Mouse (Mus musculus): ENCODE measurements at regions not wholly inside any gene's neighbourhood (a gene's known extent, or its start where the extent isn't known, plus 50 kb on each side); places are given as distances from the start of the nearest gene placed in this dataset.

- ATAC-seq (ENCODE audit: insufficient number of reproducible peaks, insufficient read depth, low FRiP score, low TSS enrichment) = no peak
- 16% methylated on average over 1 of the region's 1 CpGs for WGBS
- Histone ChIP-seq H3K36me3 (no peaks in the 10 kb centered on the region), H3K27ac (no peak overlapping the region), H3K27me3 (no peaks in the 10 kb centered on the region), H3K9ac (no peak overlapping the region), H3K4me3 (no peak overlapping the region), H3K4me2 (replicated peaks) (no peak overlapping the region), H3K4me1 (no peaks in the 10 kb centered on the region), H3K9me3 (0 out of 2 replicates have a peak, but pooled peaks cover 6% of the 10 kb centered on the region)
Observed at GRCm38 (mm10) chr11:25435645-25436044, 774.9 kb downstream of the 5730522E02Rik start.

DNA sequence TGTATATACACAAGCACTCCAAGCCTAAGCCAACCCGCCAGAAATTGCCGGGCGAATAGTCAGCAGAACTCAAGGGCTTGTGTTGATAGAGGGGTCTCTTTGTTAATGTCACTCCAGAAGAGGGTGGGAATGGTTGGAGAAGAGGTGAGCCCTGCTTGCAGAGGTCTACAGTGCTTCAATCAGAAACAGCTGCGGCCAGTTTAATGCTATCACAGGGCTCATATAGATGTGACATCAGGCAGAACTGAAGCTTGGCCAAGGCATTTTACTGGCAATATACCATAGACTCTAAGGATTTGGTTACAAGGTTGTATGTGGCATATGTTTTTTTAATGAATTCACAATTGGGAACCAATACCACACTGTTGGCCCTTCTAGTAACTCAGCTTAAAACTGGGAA lies 787.4 kb downstream of the 5730522E02Rik start:
- Histone ChIP-seq H3K9ac (no peak overlapping the region), H3K4me1 (no peaks in the 10 kb centered on the region), H3K27ac (no peak overlapping the region), H3K9me3 (no peaks in the 10 kb centered on the region), H3K27me3 (no peaks in the 10 kb centered on the region), H3K36me3 (no peaks in the 10 kb centered on the region), H3K4me2 (replicated peaks) (no peak overlapping the region), H3K4me3 (no peak overlapping the region)
- no peak for ATAC-seq (ENCODE audit: insufficient number of reproducible peaks, insufficient read depth, low FRiP score, low TSS enrichment)
- WGBS = 91% methylated on average over 4 of the region's 4 CpGs

DNA sequence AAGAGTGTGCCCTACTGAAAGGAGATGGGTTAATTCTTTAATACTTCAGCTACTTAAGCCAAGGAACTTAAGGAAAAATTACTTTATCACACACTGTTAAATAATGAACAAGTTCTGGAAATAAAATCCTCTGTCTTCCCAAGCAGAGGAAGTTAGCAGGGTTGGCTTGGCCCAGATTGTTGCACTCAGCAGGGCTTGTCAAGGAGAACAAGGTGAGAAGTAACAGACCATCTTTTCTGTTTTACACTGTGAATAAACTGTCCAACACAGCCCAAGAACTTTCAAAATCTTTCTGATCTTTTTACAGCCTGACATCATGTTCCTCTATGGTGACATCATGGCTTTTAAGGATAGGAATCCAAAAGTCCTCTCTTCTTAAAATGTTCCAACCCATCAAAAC lies 789.1 kb downstream of the 5730522E02Rik start:
- H3K27me3 ChIP-seq = no peaks in the 10 kb centered on the region
- no peaks in the 10 kb centered on the region for H3K9me3 ChIP-seq
- no peak overlapping the region for H3K9ac ChIP-seq
- no peaks in the 10 kb centered on the region for H3K36me3 ChIP-seq
- no peak overlapping the region for H3K27ac ChIP-seq
- no peak overlapping the region for H3K4me2 ChIP-seq (replicated peaks)
- no peak overlapping the region for H3K4me3 ChIP-seq
- H3K4me1 ChIP-seq = no peaks in the 10 kb centered on the region
- ATAC-seq (ENCODE audit: insufficient number of reproducible peaks, insufficient read depth, low FRiP score, low TSS enrichment) = no peak

- Histone ChIP-seq H3K4me2 (replicated peaks) (no peak overlapping the region), H3K4me1 (no peaks in the 10 kb centered on the region), H3K9ac (no peak overlapping the region), H3K4me3 (no peak overlapping the region), H3K36me3 (no peaks in the 10 kb centered on the region), H3K27ac (no peak overlapping the region), H3K9me3 (no peaks in the 10 kb centered on the region), H3K27me3 (no peaks in the 10 kb centered on the region)
- ATAC-seq (ENCODE audit: insufficient number of reproducible peaks, insufficient read depth, low FRiP score, low TSS enrichment) = no peak
- WGBS = 86% methylated on average over 4 of the region's 4 CpGs
Observed at GRCm38 (mm10) chr11:25410403-25411090, 800.0 kb downstream of the 5730522E02Rik start.

DNA sequence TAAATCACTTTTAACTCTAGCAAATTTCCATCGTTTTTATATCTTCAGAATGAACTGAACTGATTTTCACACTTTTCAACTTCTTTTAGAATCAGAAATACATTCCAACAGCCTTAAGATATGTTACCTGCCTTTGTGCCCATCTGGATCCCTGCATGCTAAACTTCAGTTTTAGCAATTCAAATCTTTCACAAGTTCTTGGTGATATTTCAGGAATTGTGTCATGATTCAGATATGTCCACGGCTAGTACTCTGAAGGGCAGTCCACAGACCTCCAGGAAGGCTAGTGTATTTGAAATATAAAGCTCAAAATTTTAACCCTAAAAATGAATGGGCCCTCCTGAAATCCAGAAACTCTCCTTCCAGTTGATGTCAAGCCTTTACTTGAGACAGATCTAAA lies 818.9 kb downstream of the 5730522E02Rik start:
- WGBS = 68% methylated on average over 2 of the region's 2 CpGs
- no peaks in the 10 kb centered on the region for H3K36me3 ChIP-seq

DNA sequence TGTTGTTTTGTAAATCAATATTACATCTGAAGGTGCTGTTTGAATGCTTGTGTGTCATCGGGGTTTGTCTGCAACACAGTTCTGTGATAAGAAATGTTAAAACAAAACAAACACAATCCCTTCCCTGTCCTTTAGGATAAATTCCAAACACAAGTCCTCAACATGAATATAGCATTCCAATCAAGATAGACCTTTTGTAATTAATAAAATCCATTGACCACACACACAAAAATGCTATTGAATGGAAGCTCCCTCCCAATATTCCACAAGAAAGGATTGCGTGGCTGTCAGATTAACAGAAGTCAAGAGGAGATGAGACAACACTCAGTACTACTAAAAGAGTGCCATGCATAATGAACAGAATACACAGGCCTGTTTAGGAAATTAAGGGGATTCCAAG lies 843.5 kb downstream of the 5730522E02Rik start:
- peaks cover 7% of the 10 kb centered on the region; the same call in 1 of the 2 replicates for H3K4me1 ChIP-seq
- H3K9ac ChIP-seq = no peak overlapping the region
- no peak overlapping the region for H3K4me2 ChIP-seq (replicated peaks)
- no peaks in the 10 kb centered on the region for H3K9me3 ChIP-seq
- H3K27ac ChIP-seq = no peak overlapping the region
- ATAC-seq (ENCODE audit: insufficient number of reproducible peaks, insufficient read depth, low FRiP score, low TSS enrichment) = no peak
- 80% methylated on average over 2 of the region's 2 CpGs for WGBS
- no peak overlapping the region for H3K4me3 ChIP-seq
- no peaks in the 10 kb centered on the region for H3K36me3 ChIP-seq
- H3K27me3 ChIP-seq = no peaks in the 10 kb centered on the region

More for the DNA sequence above, 818.9 kb downstream of the 5730522E02Rik start:
- Histone ChIP-seq H3K9me3 (no peaks in the 10 kb centered on the region), H3K4me1 (no peaks in the 10 kb centered on the region), H3K27ac (no peak overlapping the region), H3K9ac (no peak overlapping the region), H3K4me3 (no peak overlapping the region), H3K27me3 (no peaks in the 10 kb centered on the region), H3K4me2 (replicated peaks) (no peak overlapping the region)
- ATAC-seq (ENCODE audit: insufficient number of reproducible peaks, insufficient read depth, low FRiP score, low TSS enrichment) = no peak

DNA sequence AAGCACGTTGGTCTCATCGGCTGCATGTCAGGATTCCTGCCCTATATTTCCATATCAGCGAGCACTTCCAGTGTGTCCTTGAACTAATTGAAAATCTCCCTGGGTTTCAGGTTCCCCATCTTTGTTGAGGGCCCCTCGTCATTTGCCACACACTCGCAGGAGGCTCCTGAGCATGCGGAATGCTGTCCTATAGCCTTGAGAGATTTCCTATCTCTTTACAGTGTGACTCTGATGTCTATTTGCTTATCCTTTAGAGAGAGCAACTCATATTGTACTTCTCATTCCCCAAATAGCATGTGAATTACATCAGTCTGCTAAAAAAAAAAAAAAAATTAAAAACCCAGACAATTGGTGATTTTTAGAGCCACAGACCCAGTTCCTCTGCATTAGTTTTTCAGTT lies 845.1 kb downstream of the 5730522E02Rik start:
- no peak overlapping the region for H3K4me2 ChIP-seq (replicated peaks)
- no peak overlapping the region for H3K27ac ChIP-seq
- H3K4me1 ChIP-seq = peaks cover 7% of the 10 kb centered on the region; the same call in 1 of the 2 replicates
- ATAC-seq (ENCODE audit: insufficient number of reproducible peaks, insufficient read depth, low FRiP score, low TSS enrichment) = no peak
- no peak overlapping the region for H3K9ac ChIP-seq
- WGBS = 48% methylated on average over 6 of the region's 6 CpGs
- H3K9me3 ChIP-seq = no peaks in the 10 kb centered on the region
- H3K4me3 ChIP-seq = no peak overlapping the region
- no peaks in the 10 kb centered on the region for H3K27me3 ChIP-seq
- no peaks in the 10 kb centered on the region for H3K36me3 ChIP-seq

GRCm38 (mm10) chr11:25359723-25360122 lies 850.8 kb downstream of the 5730522E02Rik start:
- Histone ChIP-seq H3K9ac (no peak overlapping the region), H3K9me3 (no peaks in the 10 kb centered on the region), H3K4me3 (no peak overlapping the region), H3K36me3 (no peaks in the 10 kb centered on the region), H3K27ac (no peak overlapping the region), H3K4me2 (replicated peaks) (no peak overlapping the region), H3K27me3 (no peaks in the 10 kb centered on the region), H3K4me1 (peaks cover 19% of the 10 kb centered on the region)
- 75% methylated on average over 1 of the region's 1 CpGs for WGBS
- ATAC-seq (ENCODE audit: insufficient number of reproducible peaks, insufficient read depth, low FRiP score, low TSS enrichment) = no peak

DNA sequence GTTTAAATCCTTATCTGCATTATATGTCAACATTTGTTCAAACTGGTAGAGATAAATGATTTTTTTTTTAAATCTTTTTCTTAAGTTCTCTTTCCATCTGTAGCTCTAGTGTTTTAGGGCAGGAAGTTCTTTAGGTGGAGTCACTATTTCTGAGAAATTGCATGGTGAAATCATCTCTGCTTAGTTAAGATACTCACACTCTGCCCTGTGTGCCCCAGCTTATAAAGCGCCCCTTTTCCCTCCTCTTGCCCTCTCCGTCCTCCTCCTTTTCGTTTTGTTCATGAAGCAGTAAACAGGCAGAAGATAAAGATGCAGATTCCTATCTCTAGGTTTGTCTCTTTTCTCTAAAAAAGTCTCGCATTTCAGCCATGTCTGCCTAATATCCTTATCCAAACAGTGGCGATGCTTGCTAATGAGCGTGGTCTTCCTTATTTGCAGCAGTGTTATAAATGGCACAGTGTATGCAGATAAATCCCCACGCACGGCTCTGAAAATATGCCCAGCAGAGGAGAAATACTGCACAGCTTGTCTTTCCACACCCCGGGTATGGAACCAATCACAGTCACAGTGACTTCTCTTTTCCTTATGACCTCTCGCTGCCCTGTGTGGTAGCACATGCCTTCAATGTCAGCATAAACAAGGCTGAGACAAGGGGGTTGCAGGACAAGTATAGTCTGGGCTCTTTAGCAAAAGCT lies 852.7 kb downstream of the 5730522E02Rik start:
- Histone ChIP-seq H3K4me3 (peak overlapping the region; percentile 23; the same call in 1 of the 2 replicates), H3K27me3 (no peaks in the 10 kb centered on the region), H3K27ac (no peak overlapping the region), H3K9me3 (no peaks in the 10 kb centered on the region), H3K4me1 (peaks cover 18% of the 10 kb centered on the region), H3K9ac (no peak overlapping the region), H3K36me3 (no peaks in the 10 kb centered on the region), H3K4me2 (replicated peaks) (peak overlapping the region; percentile 58)
- 10% methylated on average over 10 of the region's 10 CpGs for WGBS
- ATAC-seq (ENCODE audit: insufficient number of reproducible peaks, insufficient read depth, low FRiP score, low TSS enrichment) = no peak

DNA sequence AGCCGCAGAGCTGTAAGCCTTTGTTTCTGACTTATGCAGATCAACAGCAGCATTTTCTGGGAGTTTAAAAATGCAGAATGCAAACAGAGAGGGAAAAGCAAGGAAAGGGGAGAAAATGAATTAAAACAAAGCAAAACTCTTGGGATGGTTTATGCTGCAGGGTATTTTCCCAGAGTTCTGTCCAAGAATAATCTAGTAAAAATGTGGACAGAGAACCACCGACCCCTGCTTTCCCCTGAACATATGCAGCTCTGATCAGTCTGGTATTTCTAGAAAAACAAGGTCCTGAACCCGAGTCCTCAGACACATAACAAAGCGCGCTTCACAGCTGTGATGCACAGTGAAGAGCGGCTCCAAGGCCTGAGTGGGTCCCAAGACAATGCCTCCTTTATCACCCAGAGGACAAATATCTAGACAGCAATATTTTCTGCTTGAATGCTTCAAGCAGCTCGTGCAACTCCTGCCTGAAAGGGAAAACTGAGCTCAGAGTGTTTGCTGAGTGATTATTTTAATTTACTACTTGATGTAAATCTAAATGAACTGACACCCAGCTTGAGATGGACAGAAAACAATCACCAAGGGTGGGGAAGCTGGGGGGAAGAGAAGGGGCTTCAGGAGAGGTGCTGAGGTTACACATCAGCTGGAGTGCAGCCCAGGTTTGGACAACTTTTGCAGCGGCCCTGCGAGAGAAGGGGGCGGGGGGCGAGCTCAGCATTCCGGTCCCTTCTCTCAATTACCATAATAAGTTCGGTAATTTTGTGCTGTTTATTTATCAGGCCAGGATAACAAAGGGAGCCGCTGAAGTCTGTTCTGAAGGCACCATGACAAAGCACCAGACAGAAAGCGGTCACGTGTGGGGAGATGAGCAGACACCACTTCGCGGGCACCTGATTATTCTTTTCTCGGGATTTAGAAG lies 853.6 kb downstream of the 5730522E02Rik start:
- peak; percentile 88 for ATAC-seq (ENCODE audit: insufficient number of reproducible peaks, insufficient read depth, low FRiP score, low TSS enrichment)
- WGBS = 6% methylated on average over 19 of the region's 19 CpGs
- no peaks in the 10 kb centered on the region for H3K27me3 ChIP-seq
- no peaks in the 10 kb centered on the region for H3K9me3 ChIP-seq
- peak overlapping the region; percentile 23 for H3K4me3 ChIP-seq
- peak overlapping the region; percentile 51 for H3K27ac ChIP-seq
- H3K4me1 ChIP-seq = peaks cover 18% of the 10 kb centered on the region
- H3K4me2 ChIP-seq (replicated peaks) = peak overlapping the region; percentile 58
- peak overlapping the region; percentile 27 for H3K9ac ChIP-seq
- H3K36me3 ChIP-seq = no peaks in the 10 kb centered on the region

- no peak overlapping the region for H3K27ac ChIP-seq
- WGBS = 73% methylated on average over 2 of the region's 2 CpGs
- H3K4me1 ChIP-seq = no peaks in the 10 kb centered on the region
- H3K4me2 ChIP-seq (replicated peaks) = no peak overlapping the region
- no peak overlapping the region for H3K4me3 ChIP-seq
- no peaks in the 10 kb centered on the region for H3K27me3 ChIP-seq
- no peaks in the 10 kb centered on the region for H3K9me3 ChIP-seq
- H3K9ac ChIP-seq = no peak overlapping the region
- no peak for ATAC-seq (ENCODE audit: insufficient number of reproducible peaks, insufficient read depth, low FRiP score, low TSS enrichment)
- no peaks in the 10 kb centered on the region for H3K36me3 ChIP-seq
Observed at GRCm38 (mm10) chr11:25335667-25336066, 874.9 kb downstream of the 5730522E02Rik start.

Measured in embryonic facial prominence, embryonic 12.5 days (tissue).